Mouse (Mus musculus) urinary bladder, postnatal 4 days (tissue): Measurements from ENCODE around the gene Irf9.

ENCODE experiments used
- DNase-seq, 2 experiments: peaks; one replicate each; pipeline ENCODE4 v3.0.0; 2021 to 2022; ENCODE audit warnings: low spot score in 2 of 2

Irf9 gene

DNA sequence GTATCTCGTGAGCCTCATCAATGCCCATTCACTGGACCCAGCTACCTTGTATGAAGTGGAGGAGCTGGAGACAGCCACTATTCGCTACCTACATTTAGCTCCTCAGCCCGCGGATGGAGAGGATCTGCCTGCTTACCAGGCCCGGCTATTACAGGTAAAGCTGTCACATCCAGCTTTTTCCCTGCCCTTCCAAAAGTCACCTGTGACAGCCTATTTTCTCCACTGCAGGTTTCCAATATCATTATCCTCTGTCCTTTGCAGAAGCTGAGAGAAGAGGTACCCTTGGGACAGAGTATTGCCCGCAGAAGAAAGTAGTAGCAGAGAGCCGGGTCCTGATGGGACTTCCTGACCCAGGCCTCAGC is at the start of gene Irf9:
Irf9 (plus strand) TSS at position 301 of the 362 bp plus-strand sequence.
- no peak for DNase-seq

DNA sequence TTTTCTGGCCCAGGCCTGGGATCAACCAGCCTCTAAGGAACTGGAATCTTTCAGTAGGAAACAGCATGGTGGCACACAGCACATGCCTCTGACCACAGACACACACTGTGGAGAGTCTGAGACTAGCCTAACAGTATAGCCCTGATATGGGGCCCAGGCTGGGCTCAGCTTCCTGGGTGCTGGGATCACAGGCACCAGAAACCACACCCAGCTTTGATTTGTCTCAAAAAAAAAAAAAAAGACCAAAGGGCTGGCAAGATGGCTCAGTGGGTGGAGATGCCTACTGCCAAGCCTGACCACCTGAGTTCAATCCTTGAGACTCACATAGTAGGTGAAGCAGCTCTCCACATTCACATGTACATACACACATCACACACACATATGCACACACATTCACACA is 48.7 kb upstream of the Irf9 start:
- no peak for DNase-seq

DNA sequence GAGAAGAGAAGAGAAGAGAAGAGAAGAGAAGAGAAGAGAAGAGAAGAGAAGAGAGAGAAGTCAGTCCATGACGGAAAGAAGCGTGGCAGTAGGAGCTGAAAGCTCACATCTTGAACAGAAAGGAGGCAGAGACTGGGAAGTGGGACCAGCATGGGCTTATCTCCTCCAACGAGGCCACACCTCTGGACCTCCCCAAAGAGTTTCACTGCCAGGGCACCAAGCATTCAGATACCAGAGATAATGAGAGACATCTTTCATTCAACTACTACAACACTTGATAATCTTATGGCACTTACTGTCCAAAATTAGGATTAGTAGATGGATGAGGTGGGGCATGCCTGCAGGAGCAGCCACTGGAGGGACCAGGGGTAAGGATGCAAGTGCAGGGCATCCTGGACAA is 47.6 kb upstream of the Irf9 start:
- no peak for DNase-seq

DNA sequence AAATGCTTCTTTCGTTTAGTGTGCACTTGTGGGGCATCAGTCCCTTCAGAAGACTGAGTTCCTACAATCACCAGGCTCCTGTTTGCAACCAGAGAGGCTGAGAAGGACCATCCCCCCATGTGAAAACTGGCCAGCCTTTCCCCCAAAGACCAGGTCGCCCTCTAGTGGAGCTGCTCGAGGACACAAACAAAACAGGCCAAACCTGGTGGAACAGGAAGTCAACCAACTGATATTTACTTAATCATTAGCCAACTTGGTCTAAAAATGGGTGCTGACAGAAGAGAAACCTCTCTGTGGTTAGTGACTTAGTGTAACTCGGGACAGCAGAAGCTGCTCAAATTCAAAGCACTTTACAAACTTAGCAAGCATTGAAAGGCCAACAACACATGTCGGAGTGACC is 46.4 kb upstream of the Irf9 start:
- peak; percentile 77 to 88 for DNase-seq

DNA sequence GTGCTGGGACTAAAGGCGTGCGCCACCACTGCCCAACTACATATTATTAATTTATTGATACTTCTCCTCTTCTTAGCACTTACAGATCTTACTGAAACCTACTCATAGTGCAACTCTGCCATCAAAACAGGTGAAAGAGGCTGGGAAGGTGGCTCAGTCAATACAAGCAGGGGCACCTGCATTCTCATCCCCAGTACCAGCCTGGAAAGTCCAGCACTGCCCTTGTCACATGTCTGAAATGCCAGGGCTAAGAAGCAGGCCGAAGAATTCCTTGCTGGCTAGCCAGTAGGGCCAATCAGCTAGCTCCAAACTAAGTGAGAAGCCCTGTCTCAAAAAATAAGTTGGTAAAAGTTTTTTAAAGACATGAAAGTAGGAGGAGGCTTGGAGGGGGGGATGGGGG is 45.8 kb upstream of the Irf9 start:
- DNase-seq, result no peak

DNA sequence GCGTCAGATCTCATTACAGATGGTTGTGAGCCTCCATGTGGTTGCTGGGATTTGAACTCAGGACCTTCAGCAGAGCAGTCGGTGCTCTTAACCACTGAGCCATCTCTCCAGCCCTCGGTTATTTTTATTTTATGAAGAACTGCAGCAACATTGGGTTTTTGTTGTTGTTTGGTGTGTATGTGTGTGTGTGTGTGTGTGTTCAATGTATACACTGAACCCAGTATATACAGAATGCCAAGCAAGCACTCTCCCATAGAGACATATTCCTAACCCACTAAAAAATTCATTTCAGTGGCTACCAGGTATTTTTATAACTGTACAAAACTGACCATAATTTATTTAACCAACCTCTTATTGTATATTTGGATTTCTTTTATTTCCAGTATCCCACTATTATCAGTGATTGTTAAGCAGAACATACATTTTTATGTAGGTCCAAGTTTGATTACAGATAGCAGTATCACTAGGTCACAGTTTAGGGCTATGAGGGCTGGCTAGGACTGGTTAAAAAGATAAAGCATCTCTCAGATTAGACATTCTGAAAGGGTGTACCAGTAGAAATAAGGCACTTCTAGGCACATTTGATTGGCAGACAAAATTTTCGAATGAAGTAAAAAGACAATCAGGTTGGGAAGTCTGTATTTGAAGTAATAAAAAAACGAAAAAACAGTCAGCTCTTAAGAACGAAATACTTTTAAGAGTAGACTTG is 44.5 kb upstream of the Irf9 start:
- no peak for DNase-seq

DNA sequence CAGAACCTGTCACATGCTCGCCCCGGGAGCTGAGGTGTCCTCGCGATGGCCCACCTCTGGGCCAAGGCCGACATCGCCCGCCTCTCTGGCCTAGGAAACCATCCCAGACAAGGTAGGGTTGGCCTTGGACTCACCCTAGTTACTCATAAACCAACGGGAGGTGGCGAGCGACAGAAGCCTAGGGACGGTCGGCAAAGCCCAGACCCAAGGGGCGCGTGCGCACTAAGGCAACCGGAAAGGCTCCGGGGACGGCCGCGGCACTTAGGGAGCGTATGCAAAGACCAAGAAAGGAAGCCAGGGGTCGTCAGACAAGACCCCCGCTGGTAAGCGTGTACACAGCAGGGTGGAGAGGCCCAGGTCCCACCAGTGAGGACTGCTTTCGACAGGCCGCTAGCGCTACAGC is 43.6 kb upstream of the Irf9 start, which contains the start of gene Dcaf11:
Dcaf11 (plus strand) TSS at position 208 of the 403 bp plus-strand sequence.
- DNase-seq, result peak; percentile 85 to 87

- DNase-seq, result peak; percentile 99
Measured at GRCm38 (mm10) chr14:55560202-55561073, 42.9 kb upstream of the Irf9 start, which contains the start of gene A730061H03Rik. A730061H03Rik (minus strand) TSS chr14:55560406.

GRCm38 (mm10) chr14:55561860-55562259 is 41.5 kb upstream of the Irf9 start:
- DNase-seq, result no peak

- DNase-seq, result no peak
Measured at GRCm38 (mm10) chr14:55563249-55563648, 40.1 kb upstream of the Irf9 start.

GRCm38 (mm10) chr14:55565748-55566147 is 37.6 kb upstream of the Irf9 start:
- DNase-seq, result no peak

DNA sequence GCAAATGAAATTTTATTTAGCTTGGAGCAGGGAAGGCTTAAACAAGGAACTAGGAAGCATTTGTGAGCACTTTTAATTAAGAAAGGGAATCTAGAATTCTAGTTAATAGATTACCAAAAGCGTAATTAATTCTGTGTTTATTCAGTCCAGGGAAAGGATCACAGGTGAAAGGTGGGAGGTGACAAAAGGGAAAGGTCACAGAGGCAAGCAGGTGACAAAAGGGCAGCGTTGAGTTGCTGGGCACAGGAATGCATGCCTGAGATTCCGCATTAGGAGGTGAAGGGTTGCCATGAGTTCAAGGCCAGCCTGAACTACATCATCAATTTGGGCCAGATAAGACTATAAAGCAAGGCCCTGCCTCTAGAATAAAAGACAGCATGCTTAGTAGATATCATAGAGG is 35.9 kb upstream of the Irf9 start:
- DNase-seq, result no peak

DNA sequence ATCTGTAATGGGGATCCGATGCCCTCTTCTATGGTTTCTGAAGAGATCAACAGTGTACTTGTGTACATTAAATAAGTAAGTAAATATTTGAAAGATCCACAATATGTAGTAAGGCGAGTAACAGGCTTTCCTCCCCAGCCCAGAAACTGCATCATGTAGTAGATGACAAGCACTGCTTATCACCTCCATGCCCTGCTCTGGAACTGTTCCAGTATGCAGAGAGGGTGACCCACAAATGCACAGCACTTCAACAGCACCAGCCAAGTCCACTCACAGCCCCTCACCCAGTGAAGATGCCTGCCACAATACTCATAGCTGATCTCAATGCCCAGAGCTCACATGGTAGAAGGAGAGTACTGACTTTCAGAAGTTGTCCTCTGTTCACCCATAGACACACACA is 32.8 kb upstream of the Irf9 start:
- DNase-seq, result no peak

DNA sequence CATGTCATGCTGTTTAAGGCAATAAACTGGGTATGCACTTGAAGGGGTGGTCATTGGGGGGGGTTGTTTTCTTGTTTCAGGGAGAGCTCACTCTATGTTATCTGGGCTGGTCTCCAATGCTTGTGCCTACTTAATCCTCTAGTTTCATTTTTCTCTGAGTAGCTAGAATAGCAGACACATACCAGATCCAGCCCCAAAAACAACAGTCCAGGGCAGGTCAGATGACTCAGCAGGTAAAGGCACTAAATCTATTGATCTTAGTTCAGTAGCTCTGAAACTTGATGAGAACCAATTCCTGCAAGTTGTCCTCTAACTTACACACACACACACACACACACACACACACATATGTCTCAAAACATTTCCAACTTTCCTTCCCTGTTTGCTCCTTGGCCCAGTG is 31.6 kb upstream of the Irf9 start:
- DNase-seq, result no peak

GRCm38 (mm10) chr14:55575302-55575701 is 28.1 kb upstream of the Irf9 start, which contains the start of gene Fitm1:
Fitm1 (plus strand) TSS chr14:55575617.
- DNase-seq, result no peak

DNA sequence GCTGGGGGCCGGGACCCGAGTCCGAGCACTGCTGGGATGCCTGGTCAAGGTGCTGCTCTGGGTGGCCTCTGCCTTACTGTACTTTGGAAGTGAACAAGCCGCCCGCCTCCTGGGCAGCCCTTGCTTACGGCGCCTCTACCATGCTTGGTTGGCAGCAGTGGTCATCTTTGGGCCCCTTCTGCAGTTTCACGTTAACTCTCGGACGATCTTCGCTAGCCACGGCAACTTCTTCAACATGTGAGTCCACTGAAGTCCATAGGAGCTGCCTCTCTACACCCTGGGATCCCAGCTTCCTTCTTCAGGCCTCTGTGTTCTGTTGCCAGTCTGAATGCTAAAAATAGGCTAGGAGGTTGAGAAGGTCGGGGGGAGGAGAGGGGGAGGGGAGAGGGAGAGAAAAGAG is 27.7 kb upstream of the Irf9 start:
- DNase-seq, result no peak

DNA sequence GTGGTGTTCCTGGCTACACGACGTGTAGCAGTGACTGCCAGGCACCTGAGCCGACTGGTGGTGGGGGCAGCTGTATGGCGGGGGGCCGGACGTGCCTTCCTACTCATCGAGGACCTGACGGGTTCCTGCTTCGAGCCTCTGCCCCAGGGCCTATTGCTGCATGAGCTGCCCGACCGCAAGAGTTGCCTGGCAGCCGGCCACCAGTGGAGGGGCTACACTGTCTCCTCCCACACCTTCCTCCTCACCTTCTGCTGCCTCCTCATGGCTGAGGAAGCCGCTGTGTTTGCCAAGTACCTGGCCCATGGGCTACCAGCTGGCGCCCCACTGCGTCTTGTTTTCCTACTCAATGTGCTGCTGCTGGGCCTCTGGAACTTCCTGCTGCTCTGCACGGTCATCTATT is 27.0 kb upstream of the Irf9 start:
- DNase-seq, result no peak

- peak; percentile 82 for DNase-seq
Measured at GRCm38 (mm10) chr14:55577871-55578667, 25.3 kb upstream of the Irf9 start, which contains the start of gene Psme1. Psme1 (plus strand) TSS chr14:55578123.

DNA sequence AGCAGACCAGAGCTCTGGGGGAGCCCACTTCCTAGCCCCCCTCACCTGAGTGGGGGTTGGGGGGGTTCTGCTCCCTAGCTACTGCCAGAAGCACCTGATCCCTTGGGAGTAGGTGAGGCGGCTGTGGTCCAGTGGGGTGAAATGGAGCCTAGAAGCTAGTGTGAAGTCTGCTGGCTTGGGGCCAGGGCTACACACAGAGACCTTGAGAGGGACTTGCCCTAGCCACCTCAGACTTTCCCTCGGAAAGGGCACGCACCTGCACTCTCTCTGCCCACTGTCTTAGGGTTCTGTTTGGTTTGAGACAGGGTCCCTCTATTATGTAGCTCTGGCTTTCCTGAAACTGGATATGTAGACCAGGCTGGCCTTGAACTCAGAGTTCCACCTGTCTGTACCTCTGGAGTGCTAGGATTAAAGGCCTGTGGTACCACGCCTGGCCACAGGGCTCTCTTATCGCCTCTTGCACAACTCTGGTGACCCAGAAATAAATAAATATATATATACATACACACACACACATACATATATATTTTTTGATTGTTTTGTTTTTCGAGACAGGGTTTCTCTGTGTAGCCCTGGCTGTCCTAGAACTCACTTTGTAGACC is 24.6 kb upstream of the Irf9 start:
- DNase-seq, result peak in 1 of 2 experiments; percentile 43

- no peak for DNase-seq
Measured at GRCm38 (mm10) chr14:55579511-55580496, 23.6 kb upstream of the Irf9 start.
